ENCODE assay signal across 11 mouse cellular contexts in the genomic region with DNA sequence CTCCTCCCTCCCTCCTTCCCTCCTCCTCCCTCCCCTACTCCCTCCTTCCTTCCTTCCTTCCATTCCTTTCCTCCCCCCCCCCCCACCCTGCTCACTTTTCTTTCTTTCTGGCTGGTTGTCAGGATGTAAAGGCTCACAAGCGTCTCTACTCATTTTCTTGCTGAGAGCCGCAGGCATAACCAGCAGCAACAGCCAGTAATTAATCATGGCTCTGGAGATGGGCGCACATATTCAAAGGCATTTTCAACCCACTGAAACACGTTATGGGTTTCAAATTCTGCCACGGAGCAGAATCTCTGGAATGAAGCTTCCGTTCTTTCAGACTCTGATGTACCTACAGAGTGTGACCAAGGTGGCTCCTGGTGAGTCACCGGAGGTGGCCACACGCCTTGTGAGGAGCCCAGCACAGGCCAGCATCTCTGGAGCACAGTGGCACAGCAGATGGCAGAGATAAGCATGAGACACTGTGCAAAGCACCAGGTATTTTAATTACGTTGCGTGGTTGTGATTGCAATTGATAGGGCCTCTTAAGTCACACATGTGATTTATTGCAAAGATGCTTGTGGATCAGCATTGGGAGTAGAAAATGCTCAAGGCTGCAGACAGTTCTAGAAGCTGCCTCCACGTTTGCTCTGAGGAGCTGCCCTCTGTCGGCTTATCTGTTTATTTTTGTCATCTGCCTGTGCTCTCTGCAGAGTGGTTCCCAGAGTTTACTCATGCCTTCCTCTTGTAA.
A peak's percentile ranks its signal among the peaks of the same experiment; 100 is the strongest.
DNase-seq lines count a peak whose midpoint lies in the region; ATAC-seq lines count a peak whose summit lies in the region.
"Had no signal": no experiment of that assay in that cellular context is flagged by ENCODE, and none has a peak within 500 bp of the region (broad histone marks: within the 10 kb centered on the region; RNA-seq: fewer than 3 reads in every experiment).

No protein-coding gene starts in this region.

- no peak overlapping the region for H3K9ac ChIP-seq in hindbrain, embryonic 11.5 days (ENCODE audit: low read depth, low read length)
- H3K9ac ChIP-seq: heart, embryonic 15.5 days; limb, embryonic 15.5 days had no signal

- no peak for ATAC-seq in hindbrain, embryonic 11.5 days (ENCODE audit: low FRiP score)
- ATAC-seq in granulocyte monocyte progenitor cell, adult 5-6 weeks (replicated peaks; ENCODE audit: poor library complexity, severe bottlenecking), result no peak

- no peak overlapping the region for H3K4me3 ChIP-seq in hindbrain, embryonic 11.5 days (ENCODE audit: low read depth, low read length)
- H3K4me3 ChIP-seq in hindbrain, embryonic 10.5 days, result no peak overlapping the region
- H3K4me3 ChIP-seq in limb, embryonic 10.5 days, result no peak overlapping the region
- H3K4me3 ChIP-seq: heart, embryonic 15.5 days; limb, embryonic 15.5 days had no signal

- no peaks in the 10 kb centered on the region for H3K4me1 ChIP-seq in hindbrain, embryonic 11.5 days (replicated peaks; ENCODE audit: control insufficient read depth, insufficient read depth, low read length)
- peaks cover 19% of the 10 kb centered on the region for H3K4me1 ChIP-seq in hindbrain, embryonic 10.5 days (replicated peaks)
- peaks cover 48% of the 10 kb centered on the region for H3K4me1 ChIP-seq in limb, embryonic 10.5 days
- H3K4me1 ChIP-seq: heart, embryonic 15.5 days had no signal

- 53% methylated on average over 12 of the region's 12 CpGs for WGBS in hindbrain, embryonic 11.5 days
- WGBS in hindbrain, embryonic 10.5 days, result 70% methylated on average over 12 of the region's 12 CpGs
- WGBS in limb, embryonic 10.5 days, result 53% methylated on average over 12 of the region's 12 CpGs

- no peaks in the 10 kb centered on the region for H3K27me3 ChIP-seq in hindbrain, embryonic 11.5 days (ENCODE audit: control insufficient read depth, insufficient read depth, low read length)
- peaks cover 40% of the 10 kb centered on the region for H3K27me3 ChIP-seq in hindbrain, embryonic 10.5 days (ENCODE audit: insufficient read depth, poor library complexity, severe bottlenecking)
- H3K27me3 ChIP-seq in limb, embryonic 10.5 days (ENCODE audit: low read depth, poor library complexity, severe bottlenecking), result peaks cover 63% of the 10 kb centered on the region

- no peaks in the 10 kb centered on the region for H3K9me3 ChIP-seq in hindbrain, embryonic 11.5 days (ENCODE audit: control insufficient read depth, low read length)
- H3K9me3 ChIP-seq in hindbrain, embryonic 10.5 days, result no peaks in the 10 kb centered on the region
- H3K9me3 ChIP-seq in limb, embryonic 10.5 days (replicated peaks), result no peaks in the 10 kb centered on the region
- H3K9me3 ChIP-seq: heart, embryonic 15.5 days; limb, embryonic 15.5 days had no signal

- H3K4me2 ChIP-seq in hindbrain, embryonic 11.5 days (replicated peaks; ENCODE audit: low read depth, low read length), result no peak overlapping the region
- H3K4me2 ChIP-seq: heart, embryonic 15.5 days; limb, embryonic 15.5 days had no signal

- no peaks in the 10 kb centered on the region for H3K36me3 ChIP-seq in hindbrain, embryonic 11.5 days (ENCODE audit: control insufficient read depth, insufficient read depth, low read length)
- H3K36me3 ChIP-seq in hindbrain, embryonic 10.5 days, result no peaks in the 10 kb centered on the region
- H3K36me3 ChIP-seq in limb, embryonic 10.5 days, result no peaks in the 10 kb centered on the region
- H3K36me3 ChIP-seq: heart, embryonic 15.5 days; limb, embryonic 15.5 days had no signal

- DNase-seq in hindbrain, embryonic 11.5 days (ENCODE audit: low spot score), result no peak
- DNase-seq in hindbrain, embryonic 10.5 days (ENCODE audit: low spot score), result no peak
- DNase-seq in brain, adult 2 months (ENCODE audit: low read depth, low spot score), result peak; percentile 48
- DNase-seq in cerebellum, adult 18-20 months, result peak; percentile 28 to 31
- no peak for DNase-seq in limb, embryonic 10.5 days (ENCODE audit: low spot score)
- no peak for DNase-seq in left cerebral cortex, postnatal 25 days (ENCODE audit: low spot score in 2 of 2)
- DNase-seq: lung, postnatal 4 days; thymus, postnatal 36 days had no signal

- H3K27ac ChIP-seq in hindbrain, embryonic 11.5 days (ENCODE audit: low read depth, low read length), result peak overlapping the region; percentile 47; the same call in 1 of the 2 replicates
- H3K27ac ChIP-seq in hindbrain, embryonic 10.5 days, result no peak overlapping the region
- peak overlapping the region; percentile 21; the same call in 1 of the 2 replicates for H3K27ac ChIP-seq in limb, embryonic 10.5 days
- H3K27ac ChIP-seq: heart, embryonic 15.5 days; limb, embryonic 15.5 days had no signal

- intact Hi-C loops in left cerebral cortex, postnatal 25 days (cut with DNase I), result no loop called here

Comparison
In these comparisons a context has a peak if more than half of its experiments do, and no peak if none do; other contexts are left out.
1. DNase-seq: peak in brain, adult 2 months (single experiment) and cerebellum, adult 18-20 months (2 of 2); none in hindbrain, embryonic 11.5 days (single experiment), hindbrain, embryonic 10.5 days (single experiment), limb, embryonic 10.5 days (single experiment) and left cerebral cortex, postnatal 25 days (0 of 2).